Mouse (Mus musculus): Measurements from ENCODE around the gene Tctn1. TPM values are rescaled to one million over a fixed set of nuclear protein-coding genes. Genes with fewer than 3 reads are reported as not detected.

The Tctn1 gene
- polyA plus RNA-seq, 1 experiment from 2014 or later = 1.1 TPM

DNA sequence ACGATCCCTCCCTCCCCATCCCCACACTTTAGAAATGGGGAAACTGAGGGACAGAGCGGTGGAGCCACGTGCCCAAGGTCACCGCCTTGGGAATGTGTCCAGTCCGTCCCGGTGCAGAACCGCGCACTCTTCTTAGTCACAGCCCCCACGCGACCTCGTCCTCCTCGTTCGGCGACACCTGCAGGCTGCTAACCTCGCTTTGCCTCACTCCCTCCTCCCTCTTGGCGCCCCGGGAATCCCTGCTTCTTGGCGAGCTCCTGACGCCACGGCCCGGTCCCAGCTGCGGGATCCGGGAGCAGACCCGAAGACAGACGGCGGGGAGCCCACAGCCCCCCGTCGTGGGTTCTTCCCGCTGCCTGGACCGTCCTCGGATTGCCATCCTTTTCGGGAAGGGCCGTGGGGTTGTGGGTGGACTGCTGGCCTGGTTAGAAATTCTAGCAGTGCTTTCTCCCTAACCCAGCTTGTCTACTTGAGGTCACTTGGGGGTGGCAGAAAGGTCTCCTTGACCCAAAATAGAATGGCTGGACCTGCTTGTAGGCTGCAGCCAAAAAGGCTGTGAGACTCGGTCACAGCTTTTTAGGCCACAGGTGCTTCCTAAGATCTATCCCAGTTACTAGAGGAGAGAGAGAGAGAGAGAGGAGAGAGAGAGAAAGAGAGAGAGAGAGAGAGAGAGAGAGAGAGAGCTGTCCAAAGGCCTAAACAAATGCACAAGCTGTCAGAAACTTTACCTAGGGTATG, 20.9 kb upstream of the Tctn1 start:
- peak; percentile 46 for ATAC-seq (ENCODE audit: low read depth)
- peaks cover 68% of the 10 kb centered on the region for H3K4me1 ChIP-seq (replicated peaks)

DNA sequence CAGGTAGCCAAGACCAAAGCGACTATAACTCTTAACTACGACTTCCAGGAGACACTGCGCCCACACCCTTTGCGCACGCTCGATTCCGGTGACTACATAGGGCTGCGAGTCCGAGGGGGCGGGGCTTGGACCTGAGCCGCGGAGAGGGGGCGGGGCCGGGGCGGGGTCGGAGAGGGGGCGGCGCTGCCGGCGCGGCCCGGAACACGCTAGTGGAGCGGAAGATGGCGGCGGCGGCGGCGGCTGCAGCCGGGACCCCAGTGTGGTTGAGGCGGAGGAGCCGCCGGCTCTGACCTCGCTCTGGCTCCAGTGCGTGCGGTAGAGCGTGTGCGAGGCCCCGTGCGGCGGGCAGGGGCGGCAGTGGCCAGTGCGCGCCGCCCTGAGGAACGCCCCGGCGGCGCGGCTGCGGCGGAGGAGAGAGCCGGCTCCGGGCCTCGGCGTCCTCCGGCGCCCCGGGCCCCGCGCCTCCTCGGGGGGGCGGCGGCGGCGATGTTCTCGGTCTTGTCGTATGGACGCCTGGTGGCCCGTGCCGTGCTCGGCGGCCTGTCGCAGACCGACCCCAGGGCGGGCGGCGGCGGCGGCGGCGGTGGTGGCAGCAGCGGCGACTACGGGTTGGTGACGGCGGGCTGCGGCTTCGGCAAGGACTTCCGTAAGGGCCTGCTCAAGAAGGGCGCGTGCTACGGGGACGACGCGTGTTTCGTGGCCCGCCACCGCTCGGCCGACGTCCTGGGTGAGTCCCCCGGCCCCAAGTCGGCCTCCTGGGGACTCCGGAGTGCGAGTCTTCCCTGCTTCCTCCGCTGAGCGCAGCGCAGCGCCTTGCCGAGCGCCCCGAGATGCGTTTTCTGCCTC, 20.1 kb upstream of the Tctn1 start, which contains the start of gene Pptc7:
Pptc7 (plus strand) TSS at position 183 of the 846 bp plus-strand sequence.
- peaks cover 73% of the 10 kb centered on the region for H3K4me1 ChIP-seq (replicated peaks)

More for the DNA sequence above, 20.9 kb upstream of the Tctn1 start:
- peak overlapping the region; percentile 75 for H3K27ac ChIP-seq
- H3K9me3 ChIP-seq (replicated peaks) = no peaks in the 10 kb centered on the region
- peaks cover 14% of the 10 kb centered on the region for H3K36me3 ChIP-seq
- WGBS (ENCODE audit: insufficient replicate concordance) = 1% methylated on average over 30 of the region's 34 CpGs
- peak overlapping the region; percentile 91 for H3K9ac ChIP-seq
- H3K4me3 ChIP-seq (replicated peaks) = peak overlapping the region; percentile 97
- peak; percentile 44 for DNase-seq
- H3K27me3 ChIP-seq = peaks cover 23% of the 10 kb centered on the region
- H3K4me2 ChIP-seq = peak overlapping the region; percentile 100

DNA sequence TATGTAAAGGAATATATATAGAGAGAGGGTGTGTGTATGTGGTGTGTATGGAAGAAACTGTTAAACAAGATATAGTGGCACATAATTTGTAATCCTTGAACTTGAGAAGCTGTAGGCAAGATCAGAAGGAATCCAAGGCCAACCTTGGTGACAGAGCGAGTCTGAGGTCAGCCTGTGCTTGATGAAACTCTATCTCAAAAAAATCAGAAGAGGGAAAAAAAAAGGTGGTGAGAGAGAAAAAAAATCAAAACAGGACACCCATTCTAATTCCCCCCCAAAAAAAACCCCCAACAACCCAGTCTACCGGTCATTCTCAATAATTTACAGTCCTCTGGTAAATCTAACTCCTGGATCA, 19.5 kb upstream of the Tctn1 start:
- Histone ChIP-seq H3K27ac (peak overlapping the region; percentile 43), H3K9me3 (replicated peaks) (no peaks in the 10 kb centered on the region), H3K36me3 (peaks cover 4% of the 10 kb centered on the region), H3K4me3 (replicated peaks) (peak overlapping the region; percentile 97; the same call in 1 of the 2 replicates), H3K9ac (peak overlapping the region; percentile 29; the same call in 1 of the 2 replicates), H3K4me2 (peak overlapping the region; percentile 100), H3K27me3 (peaks cover 29% of the 10 kb centered on the region), H3K4me1 (replicated peaks) (peaks cover 69% of the 10 kb centered on the region)
- 19% methylated on average over 2 of the region's 2 CpGs for WGBS (ENCODE audit: insufficient replicate concordance)
- ATAC-seq (ENCODE audit: low read depth) = no peak
- no peak for DNase-seq

More for the DNA sequence above, 20.1 kb upstream of the Tctn1 start, which contains the start of gene Pptc7:
- DNase-seq (peak; percentile 86), ATAC-seq (ENCODE audit: low read depth) (peak; percentile 91)
- peaks cover 8% of the 10 kb centered on the region for H3K36me3 ChIP-seq
- H3K9ac ChIP-seq = peak within 1 kb of the TSS; percentile 91
- H3K27ac ChIP-seq = peak within 1 kb of the TSS; percentile 75
- H3K4me2 ChIP-seq = peak within 1 kb of the TSS; percentile 100
- H3K9me3 ChIP-seq (replicated peaks) = no peaks in the 10 kb centered on the region
- peak within 1 kb of the TSS; percentile 97 for H3K4me3 ChIP-seq (replicated peaks)
- under 1% methylated on average over 85 of the region's 114 CpGs for WGBS (ENCODE audit: insufficient replicate concordance)
- peaks cover 29% of the 10 kb centered on the region for H3K27me3 ChIP-seq

DNA sequence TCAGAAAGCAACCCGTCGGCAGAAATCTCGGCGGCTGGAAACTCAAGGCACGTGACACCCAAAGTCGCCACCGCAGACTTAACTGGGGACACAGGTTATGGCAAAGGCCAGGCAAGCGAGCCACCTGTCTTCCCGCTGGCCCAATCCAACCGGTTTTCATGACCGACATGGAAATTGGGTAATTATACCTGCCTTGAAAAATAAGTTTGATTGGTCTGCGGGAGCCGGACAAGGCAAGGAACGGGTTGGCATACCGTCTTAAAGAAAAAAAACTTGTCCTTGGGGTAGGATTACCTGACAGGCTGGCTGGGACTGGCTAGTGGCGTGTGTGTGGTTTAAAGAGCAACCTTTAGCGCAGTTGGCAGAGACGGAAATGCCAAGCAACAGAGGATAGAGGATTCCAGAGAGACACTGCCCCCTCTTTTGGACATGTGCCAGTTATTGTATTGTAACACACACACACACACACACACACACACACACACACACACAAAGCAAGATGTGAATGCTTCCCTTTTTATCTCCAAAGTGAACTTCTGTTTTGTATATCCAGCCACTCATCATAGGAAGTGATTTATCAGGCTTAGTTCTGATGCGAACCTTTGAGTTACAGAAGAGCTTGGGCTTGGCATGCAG, 16.7 kb upstream of the Tctn1 start:
- WGBS (ENCODE audit: insufficient replicate concordance) = 34% methylated on average over 19 of the region's 19 CpGs
- peaks cover 41% of the 10 kb centered on the region for H3K4me1 ChIP-seq (replicated peaks)

DNA sequence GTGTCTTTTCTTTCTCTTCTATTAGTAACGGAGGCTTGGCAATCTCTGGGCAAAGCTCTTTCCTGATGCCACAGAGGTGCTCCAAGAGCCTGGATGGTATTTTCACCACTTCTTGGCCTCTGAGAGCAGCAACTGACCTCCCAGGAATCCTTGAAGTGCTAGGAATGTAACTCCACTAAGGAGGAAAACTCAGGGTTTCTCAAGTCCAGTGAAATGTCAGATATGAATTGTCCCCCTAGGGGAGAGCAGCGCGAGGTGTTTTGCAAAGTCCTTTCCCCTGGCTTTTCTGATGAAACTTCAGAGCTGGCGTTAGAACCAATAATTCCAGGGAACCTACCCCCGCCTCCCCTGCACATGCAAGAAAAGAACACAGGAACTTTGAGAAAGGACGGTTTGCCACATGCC, 16.2 kb upstream of the Tctn1 start:
- Histone ChIP-seq H3K9me3 (replicated peaks) (no peaks in the 10 kb centered on the region), H3K9ac (no peak overlapping the region), H3K36me3 (no peaks in the 10 kb centered on the region), H3K27me3 (peaks cover 29% of the 10 kb centered on the region), H3K27ac (no peak overlapping the region), H3K4me3 (replicated peaks) (no peak overlapping the region), H3K4me1 (replicated peaks) (peaks cover 37% of the 10 kb centered on the region), H3K4me2 (peak overlapping the region; percentile 24; the same call in 1 of the 2 replicates)
- DNase-seq (no peak), ATAC-seq (ENCODE audit: low read depth) (no peak)
- WGBS (ENCODE audit: insufficient replicate concordance) = 44% methylated on average over 6 of the region's 6 CpGs

More for the DNA sequence above, 16.7 kb upstream of the Tctn1 start:
- no peaks in the 10 kb centered on the region for H3K9me3 ChIP-seq (replicated peaks)
- no peaks in the 10 kb centered on the region for H3K36me3 ChIP-seq
- ATAC-seq (ENCODE audit: low read depth) (no peak), DNase-seq (no peak)
- H3K9ac ChIP-seq = no peak overlapping the region
- H3K27ac ChIP-seq = no peak overlapping the region
- no peak overlapping the region for H3K4me3 ChIP-seq (replicated peaks)
- H3K27me3 ChIP-seq = peaks cover 29% of the 10 kb centered on the region
- peak overlapping the region; percentile 24 for H3K4me2 ChIP-seq

DNA sequence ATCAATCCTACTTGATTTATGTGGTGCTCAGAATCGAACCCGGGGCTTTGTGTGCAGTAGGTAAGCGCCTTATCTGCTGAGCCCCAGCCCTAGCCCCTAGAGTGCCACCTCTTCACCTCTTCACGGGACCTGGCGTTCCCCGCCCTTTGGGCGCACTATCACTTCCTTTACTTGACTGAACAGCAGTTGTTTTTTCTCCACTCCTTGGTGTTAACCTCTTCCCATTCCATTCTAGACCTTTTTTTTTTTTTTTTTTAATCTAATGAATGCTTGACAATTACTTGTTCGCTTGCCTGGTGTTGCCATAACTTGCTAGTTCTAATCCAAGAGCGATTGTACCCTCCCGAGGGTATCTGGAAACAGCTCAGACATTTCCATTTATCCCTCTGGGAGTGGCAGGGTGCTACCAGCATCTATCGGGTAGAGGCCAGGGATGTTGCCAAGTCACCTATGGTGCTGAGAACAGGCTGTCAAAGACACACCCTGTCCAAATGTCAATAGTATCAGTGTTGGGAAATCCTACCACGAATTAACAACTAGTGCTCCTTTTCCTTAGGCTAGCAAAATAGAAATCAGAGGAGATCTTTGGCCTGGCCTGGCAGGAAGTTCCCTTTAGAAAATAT, 15.7 kb upstream of the Tctn1 start:
- H3K36me3 ChIP-seq = no peaks in the 10 kb centered on the region
- H3K9ac ChIP-seq = no peak overlapping the region
- no peak overlapping the region for H3K27ac ChIP-seq
- ATAC-seq (ENCODE audit: low read depth) (no peak), DNase-seq (no peak)
- 54% methylated on average over 12 of the region's 12 CpGs for WGBS (ENCODE audit: insufficient replicate concordance)
- H3K4me2 ChIP-seq = no peak overlapping the region
- H3K4me1 ChIP-seq (replicated peaks) = peaks cover 35% of the 10 kb centered on the region
- H3K27me3 ChIP-seq = peaks cover 29% of the 10 kb centered on the region
- no peaks in the 10 kb centered on the region for H3K9me3 ChIP-seq (replicated peaks)
- H3K4me3 ChIP-seq (replicated peaks) = no peak overlapping the region

DNA sequence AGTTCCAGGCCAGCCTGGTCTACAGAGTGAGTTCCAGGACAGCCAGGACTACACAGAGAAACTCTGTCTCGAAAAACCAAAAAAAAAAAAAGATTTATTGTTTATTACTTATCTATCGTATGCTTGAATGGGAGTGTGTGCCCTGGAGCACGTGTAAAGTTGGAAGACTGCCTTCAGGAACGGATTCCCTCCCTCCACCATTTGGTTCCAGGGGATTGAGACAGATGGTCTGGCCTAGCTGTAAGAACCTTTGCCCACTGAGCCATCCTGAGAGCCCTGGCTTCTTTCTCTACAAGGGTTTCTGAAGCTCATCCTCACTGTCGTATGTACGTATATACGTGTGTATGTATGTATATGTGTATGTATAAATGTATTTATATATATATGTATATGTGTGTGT, 14.7 kb upstream of the Tctn1 start:
- H3K9ac ChIP-seq = no peak overlapping the region
- 80% methylated on average over 7 of the region's 7 CpGs for whole genome bisulfite sequencing (ENCODE audit: insufficient replicate concordance)
- H3K4me3 ChIP-seq (replicated peaks) = no peak overlapping the region
- peaks cover 32% of the 10 kb centered on the region for H3K4me1 ChIP-seq (replicated peaks)
- H3K27me3 ChIP-seq = peaks cover 29% of the 10 kb centered on the region
- H3K9me3 ChIP-seq (replicated peaks) = no peaks in the 10 kb centered on the region
- no peak overlapping the region for H3K4me2 ChIP-seq
- ATAC-seq (ENCODE audit: low read depth) (no peak), DNase-seq (no peak)
- H3K36me3 ChIP-seq = no peaks in the 10 kb centered on the region
- no peak overlapping the region for H3K27ac ChIP-seq

DNA sequence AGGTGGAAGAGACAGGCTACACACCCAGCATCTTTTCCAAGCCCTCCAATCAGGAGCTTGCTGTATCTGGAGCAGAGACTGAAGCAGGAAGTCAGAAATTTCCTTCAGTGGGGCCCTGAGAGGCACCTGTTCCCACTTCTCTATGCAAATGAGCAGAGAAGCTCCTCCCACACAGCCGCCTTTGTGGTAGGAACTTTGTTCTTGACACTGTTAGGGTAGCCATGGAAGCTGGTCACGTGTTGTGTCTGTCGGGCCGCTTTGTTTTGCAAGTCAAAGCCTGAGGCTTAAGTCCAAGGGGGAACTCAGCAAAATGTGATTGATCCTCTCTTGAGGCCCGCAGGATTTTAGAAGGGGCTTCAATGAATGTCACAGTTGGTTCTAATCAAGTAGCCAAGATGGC, 10.5 kb upstream of the Tctn1 start:
- DNase-seq = no peak
- no peak overlapping the region for H3K9ac ChIP-seq
- peak overlapping the region; percentile 24 for H3K27ac ChIP-seq
- no peak overlapping the region for H3K4me3 ChIP-seq (replicated peaks)
- no peaks in the 10 kb centered on the region for H3K9me3 ChIP-seq (replicated peaks)
- H3K27me3 ChIP-seq = peaks cover 3% of the 10 kb centered on the region; the same call in 1 of the 2 replicates
- no peaks in the 10 kb centered on the region for H3K36me3 ChIP-seq
- H3K4me2 ChIP-seq = no peak overlapping the region
- peaks cover 8% of the 10 kb centered on the region; the same call in 1 of the 2 replicates for H3K4me1 ChIP-seq (replicated peaks)
- 13% methylated on average over 5 of the region's 5 CpGs for WGBS (ENCODE audit: insufficient replicate concordance)
- ATAC-seq (ENCODE audit: low read depth) = peak; percentile 67

DNA sequence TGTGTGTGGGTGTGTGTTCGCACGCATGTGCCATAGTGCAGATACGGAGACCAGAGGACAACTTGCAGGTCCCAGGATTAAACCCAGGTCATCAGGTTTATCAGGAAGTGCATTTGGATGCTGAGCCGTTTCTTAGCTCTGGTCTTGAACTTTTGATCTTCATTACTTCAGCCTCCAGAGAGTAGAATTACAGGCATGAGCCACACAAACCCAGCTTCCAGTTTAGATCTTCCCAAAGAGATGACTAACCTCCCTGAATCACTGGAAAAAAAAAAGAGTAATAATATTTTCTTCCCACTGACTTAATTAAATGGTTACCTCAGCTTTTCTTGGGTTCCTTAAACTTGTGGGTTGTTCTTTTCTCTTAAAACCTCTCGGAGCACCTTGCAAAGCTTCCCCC, 8.6 kb upstream of the Tctn1 start:
- H3K36me3 ChIP-seq = no peaks in the 10 kb centered on the region
- DNase-seq = no peak
- no peak for ATAC-seq (ENCODE audit: low read depth)
- H3K9me3 ChIP-seq (replicated peaks) = no peaks in the 10 kb centered on the region
- H3K27me3 ChIP-seq = no peaks in the 10 kb centered on the region
- no peak overlapping the region for H3K4me2 ChIP-seq
- no peak overlapping the region for H3K27ac ChIP-seq
- WGBS (ENCODE audit: insufficient replicate concordance) = 74% methylated on average over 5 of the region's 5 CpGs
- peaks cover 11% of the 10 kb centered on the region; the same call in 1 of the 2 replicates for H3K4me1 ChIP-seq (replicated peaks)
- no peak overlapping the region for H3K4me3 ChIP-seq (replicated peaks)
- no peak overlapping the region for H3K9ac ChIP-seq

DNA sequence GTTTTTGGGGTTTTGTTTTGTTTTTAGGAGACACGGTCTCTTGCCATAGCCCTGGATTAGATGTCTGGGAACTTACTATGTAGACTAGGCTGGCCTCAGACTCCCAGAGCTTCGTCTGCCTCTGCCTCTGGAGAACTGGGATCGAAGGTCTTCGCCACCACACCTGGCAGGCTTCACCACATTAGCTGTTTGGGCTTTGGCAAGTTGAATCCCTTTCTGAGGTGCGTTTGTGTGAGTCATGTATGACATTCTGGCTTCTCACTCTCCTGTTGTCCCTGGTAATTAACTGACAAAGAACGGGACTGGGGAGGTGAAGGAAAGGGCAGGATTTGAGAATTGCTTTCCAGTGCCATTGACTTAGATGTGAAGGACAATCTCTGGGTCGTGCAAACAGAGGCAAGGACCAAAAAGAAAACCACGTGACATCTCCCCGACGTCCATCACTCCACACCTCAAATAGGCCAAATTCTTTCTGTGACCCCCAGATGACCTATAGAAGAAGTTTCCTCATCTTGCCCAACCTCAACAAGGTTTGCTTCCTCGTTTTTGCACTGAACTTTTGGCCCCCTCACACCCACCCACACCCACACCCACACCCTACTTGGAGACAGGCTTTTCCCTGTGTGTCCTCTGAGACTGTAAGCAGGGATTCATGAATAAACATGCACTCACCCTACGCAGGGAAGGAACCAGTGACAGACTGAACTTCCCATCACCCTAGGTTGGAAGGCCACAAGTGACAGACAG, 4.8 kb upstream of the Tctn1 start:
- DNase-seq (no peak), ATAC-seq (ENCODE audit: low read depth) (no peak)
- Histone ChIP-seq H3K9ac (no peak overlapping the region), H3K4me2 (no peak overlapping the region), H3K4me1 (replicated peaks) (peaks cover 15% of the 10 kb centered on the region), H3K9me3 (replicated peaks) (no peaks in the 10 kb centered on the region), H3K4me3 (replicated peaks) (no peak overlapping the region), H3K27me3 (no peaks in the 10 kb centered on the region), H3K27ac (no peak overlapping the region; the same call in 1 of the 2 replicates), H3K36me3 (no peaks in the 10 kb centered on the region)
- 57% methylated on average over 12 of the region's 12 CpGs for WGBS (ENCODE audit: insufficient replicate concordance)
